Mouse (Mus musculus) erythroblast, embryonic 14.5 days (primary cell): ENCODE results near the gene Tmed9.

ENCODE experiments used
- GATA1 ChIP-seq: IDR thresholded peaks from 2 replicates; pipeline ENCODE4 v1.6.1; 2012; ENCODE audit warnings: low read length, inconsistent platforms, mixed read lengths
- TAL1 ChIP-seq: IDR thresholded peaks from 3 replicates; pipeline ENCODE4 v1.6.1; 2012; ENCODE audit warnings: low read length, inconsistent platforms, mixed read lengths

- TF ChIP-seq GATA1 (no peak), TAL1 (no peak)
Observed at GRCm38 (mm10) chr13:55563266-55563879, 10.2 kb upstream of the Tmed9 start.
